Mouse (Mus musculus) heart, embryonic 11.5 days (tissue): ENCODE measurements at regions not wholly inside any gene's neighbourhood (a gene's known extent, or its start where the extent isn't known, plus 50 kb on each side); places are given as distances from the start of the nearest gene placed in this dataset.

Experiments used
- ATAC-seq: fragments of 200-750 bp; cut with Nextera tagmentation; replicated peaks from 2 replicates; pipeline ENCODE4 v1.8.0; 2017; ENCODE audit warnings: moderate library complexity; ENCODE audit not compliant: insufficient number of reproducible peaks, low FRiP score, low TSS enrichment
- H3K27ac ChIP-seq: fragments of 300-500 bp; sonication (generic); 2 replicates; pipeline ENCODE4 v1.5.1; 2014; ENCODE audit warnings: mild to moderate bottlenecking, low read depth, low read length
- H3K27me3 ChIP-seq: fragments of 300-500 bp; sonication (generic); 2 replicates; pipeline ENCODE4 v1.6.1; 2014; ENCODE audit warnings: mild to moderate bottlenecking, low read length, mixed read lengths; ENCODE audit not compliant: control insufficient read depth, insufficient read depth
- H3K36me3 ChIP-seq: fragments of 300-500 bp; sonication (generic); 2 replicates; pipeline ENCODE4 v1.6.1; 2014; ENCODE audit warnings: mild to moderate bottlenecking, low read length, moderate library complexity, mixed read lengths; ENCODE audit not compliant: control insufficient read depth, insufficient read depth
- H3K4me1 ChIP-seq: fragments of 300-500 bp; sonication (generic); 2 replicates; pipeline ENCODE4 v1.6.1; 2014; ENCODE audit warnings: low read length; ENCODE audit not compliant: control insufficient read depth, insufficient read depth
- H3K4me2 ChIP-seq: fragments of 300-500 bp; sonication (generic); 2 replicates; pipeline ENCODE4 v1.6.1; 2014; ENCODE audit warnings: mild to moderate bottlenecking, moderate library complexity
- H3K4me3 ChIP-seq: fragments of 300-500 bp; sonication (generic); 2 replicates; pipeline ENCODE4 v1.5.1; 2014; ENCODE audit warnings: low read depth, low read length
- H3K9ac ChIP-seq: fragments of 300-500 bp; sonication (generic); 2 replicates; pipeline ENCODE4 v1.6.1; 2014; ENCODE audit warnings: mild to moderate bottlenecking, low read depth, low read length, moderate library complexity
- H3K9me3 ChIP-seq: fragments of 300-500 bp; sonication (generic); replicated peaks from 2 replicates; pipeline ENCODE4 v1.6.1; 2016; ENCODE audit warnings: low read length; ENCODE audit not compliant: control insufficient read depth
- WGBS: fragments of 180-500 bp; shearing (Covaris S2); extraction: QIAGEN DNeasy Blood & Tissue Kit; methylation state at CpG from one replicate; pipeline ENCODE4 v1.1.7; 2014; ENCODE audit not compliant: insufficient replicate concordance; 5-methylcytosine and 5-hydroxymethylcytosine counted together

- Histone ChIP-seq H3K27me3 (no peaks in the 10 kb centered on the region), H3K4me1 (no peaks in the 10 kb centered on the region), H3K4me2 (no peak overlapping the region), H3K9me3 (no peaks in the 10 kb centered on the region), H3K27ac (no peak overlapping the region), H3K9ac (no peak overlapping the region), H3K36me3 (no peaks in the 10 kb centered on the region), H3K4me3 (no peak overlapping the region)
- 35% methylated on average over 9 of the region's 9 CpGs for WGBS
- ATAC-seq: no peak
Observed at GRCm38 (mm10) chr10:96535461-96535860, 81.3 kb upstream of the Btg1 start.

GRCm38 (mm10) chr10:96540828-96541227 is 76.0 kb upstream of the Btg1 start:
- Histone ChIP-seq H3K4me3 (no peak overlapping the region), H3K4me1 (no peaks in the 10 kb centered on the region), H3K4me2 (no peak overlapping the region), H3K9ac (no peak overlapping the region), H3K27me3 (no peaks in the 10 kb centered on the region), H3K9me3 (no peaks in the 10 kb centered on the region), H3K36me3 (no peaks in the 10 kb centered on the region), H3K27ac (no peak overlapping the region)
- 97% methylated on average over 2 of the region's 2 CpGs for WGBS
- ATAC-seq: no peak

GRCm38 (mm10) chr10:96545312-96545711 is 71.5 kb upstream of the Btg1 start:
- Histone ChIP-seq H3K4me1 (no peaks in the 10 kb centered on the region; the same call in 1 of the 2 replicates), H3K36me3 (no peaks in the 10 kb centered on the region), H3K9ac (no peak overlapping the region), H3K27me3 (no peaks in the 10 kb centered on the region), H3K27ac (no peak overlapping the region), H3K9me3 (no peaks in the 10 kb centered on the region), H3K4me2 (no peak overlapping the region), H3K4me3 (no peak overlapping the region)
- WGBS: 78% methylated on average over 6 of the region's 6 CpGs
- no peak for ATAC-seq

DNA sequence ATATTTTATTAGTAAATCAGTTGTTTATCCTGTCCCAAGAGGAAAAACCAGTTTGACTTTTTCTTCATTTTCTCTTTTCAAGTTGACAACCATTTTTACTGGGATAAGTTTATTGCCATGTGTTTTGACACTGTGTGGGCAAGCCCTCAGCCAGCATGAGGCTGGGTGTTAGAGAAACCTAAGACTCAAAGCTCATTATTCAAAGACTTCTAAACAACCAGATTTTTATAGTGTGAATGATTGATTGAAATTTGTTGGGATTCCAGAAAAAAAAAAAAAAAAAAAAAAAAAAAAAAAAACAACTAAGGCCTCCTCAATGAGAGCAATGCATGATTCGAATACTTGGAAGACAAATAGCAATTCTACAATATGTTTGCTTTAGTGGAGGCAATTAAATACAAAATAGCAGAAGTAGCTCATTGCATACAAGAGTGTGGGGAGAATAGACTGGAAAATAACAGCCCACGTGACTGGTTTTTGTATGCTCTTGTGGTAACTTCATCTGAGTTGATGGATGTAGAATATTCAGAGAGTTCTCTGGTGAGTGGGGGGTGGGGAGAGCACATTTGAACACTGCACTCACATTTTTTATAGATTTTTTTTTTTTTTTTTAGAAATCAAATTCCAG is 70.9 kb upstream of the Btg1 start:
- H3K4me3 ChIP-seq: no peak overlapping the region
- H3K27me3 ChIP-seq: no peaks in the 10 kb centered on the region
- H3K9ac ChIP-seq: no peak overlapping the region
- H3K9me3 ChIP-seq: no peaks in the 10 kb centered on the region
- 76% methylated on average over 2 of the region's 2 CpGs for WGBS
- no peak overlapping the region for H3K4me2 ChIP-seq
- no peak overlapping the region for H3K27ac ChIP-seq
- no peak for ATAC-seq
- H3K36me3 ChIP-seq: no peaks in the 10 kb centered on the region
- H3K4me1 ChIP-seq: no peaks in the 10 kb centered on the region; the same call in 1 of the 2 replicates

DNA sequence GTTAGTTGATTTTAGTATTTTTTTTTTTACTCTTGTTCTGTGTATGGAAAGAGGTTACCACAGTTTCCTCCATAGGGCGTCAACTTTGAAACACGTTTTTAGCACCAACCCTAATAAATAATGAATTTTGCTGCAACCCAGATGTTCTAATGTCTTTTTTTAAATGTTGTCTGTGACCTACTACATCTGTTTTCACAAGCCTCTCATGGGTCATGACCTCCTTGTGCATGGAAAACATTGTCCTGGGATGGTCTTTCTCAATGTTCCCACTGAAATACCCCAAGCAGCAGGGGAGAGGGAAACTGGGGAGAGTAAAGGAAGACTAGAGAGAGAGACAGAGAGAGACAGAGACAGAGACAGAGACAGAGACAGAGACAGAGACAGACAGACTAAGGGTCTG is 67.2 kb upstream of the Btg1 start:
- Histone ChIP-seq H3K4me1 (no peaks in the 10 kb centered on the region; the same call in 1 of the 2 replicates), H3K9ac (no peak overlapping the region), H3K4me2 (no peak overlapping the region), H3K9me3 (no peaks in the 10 kb centered on the region), H3K4me3 (no peak overlapping the region), H3K27ac (no peak overlapping the region), H3K36me3 (no peaks in the 10 kb centered on the region), H3K27me3 (no peaks in the 10 kb centered on the region)
- no peak for ATAC-seq
- 63% methylated on average over 2 of the region's 2 CpGs for WGBS

GRCm38 (mm10) chr10:96550266-96550665 is 66.5 kb upstream of the Btg1 start:
- Histone ChIP-seq H3K27me3 (no peaks in the 10 kb centered on the region), H3K4me3 (no peak overlapping the region), H3K27ac (no peak overlapping the region), H3K4me2 (no peak overlapping the region), H3K9ac (no peak overlapping the region), H3K36me3 (no peaks in the 10 kb centered on the region), H3K9me3 (no peaks in the 10 kb centered on the region), H3K4me1 (no peaks in the 10 kb centered on the region; the same call in 1 of the 2 replicates)
- ATAC-seq: no peak
- 61% methylated on average over 4 of the region's 4 CpGs for WGBS

DNA sequence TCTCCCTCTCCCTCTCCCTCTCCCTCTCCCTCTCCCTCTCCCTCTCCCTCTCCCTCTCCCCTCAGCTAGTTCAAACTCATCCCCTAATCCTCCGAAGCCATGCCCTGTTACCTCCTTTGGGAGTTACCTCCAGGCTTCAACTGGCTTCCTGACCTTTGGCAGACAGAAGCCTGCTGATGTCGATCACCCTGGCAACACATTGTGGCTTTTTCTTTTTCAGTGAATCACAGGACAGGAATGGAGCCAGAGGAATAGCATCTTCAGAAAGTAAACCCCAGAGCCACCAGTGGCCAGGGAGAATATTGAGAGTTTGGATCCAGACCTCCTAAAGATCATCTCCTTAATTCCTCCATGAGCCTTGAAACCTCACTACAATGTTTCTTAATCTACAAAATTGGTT is 59.5 kb upstream of the Btg1 start:
- WGBS: 60% methylated on average over 2 of the region's 2 CpGs
- H3K27me3 ChIP-seq: no peaks in the 10 kb centered on the region
- H3K36me3 ChIP-seq: no peaks in the 10 kb centered on the region
- H3K4me3 ChIP-seq: no peak overlapping the region
- ATAC-seq: no peak
- H3K9ac ChIP-seq: no peak overlapping the region
- no peak overlapping the region for H3K27ac ChIP-seq
- no peaks in the 10 kb centered on the region for H3K4me1 ChIP-seq
- no peaks in the 10 kb centered on the region for H3K9me3 ChIP-seq
- H3K4me2 ChIP-seq: no peak overlapping the region

DNA sequence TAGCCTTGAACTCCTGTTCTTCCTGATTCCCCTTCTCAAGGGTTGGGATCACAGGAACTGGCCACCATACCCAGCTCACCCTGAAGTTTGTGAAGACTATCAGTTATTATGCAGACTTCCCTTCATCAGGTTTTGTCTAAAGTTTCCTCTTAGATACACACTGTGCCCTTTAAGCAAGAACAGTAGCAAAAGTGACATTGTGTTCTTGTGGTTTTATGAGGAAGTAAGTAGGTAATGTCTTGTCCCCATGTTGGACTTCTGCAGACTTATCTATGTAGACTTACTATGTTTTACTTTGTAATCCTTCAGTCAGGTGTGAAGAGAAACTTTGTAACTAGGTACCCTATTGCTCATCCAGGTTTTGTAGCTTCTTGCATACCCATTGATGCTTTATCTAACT is 51.5 kb upstream of the Btg1 start:
- Histone ChIP-seq H3K36me3 (no peaks in the 10 kb centered on the region), H3K4me2 (no peak overlapping the region), H3K27me3 (no peaks in the 10 kb centered on the region), H3K4me1 (no peaks in the 10 kb centered on the region), H3K9me3 (no peaks in the 10 kb centered on the region; the same call in 1 of the 2 replicates), H3K4me3 (no peak overlapping the region), H3K27ac (no peak overlapping the region), H3K9ac (no peak overlapping the region)
- ATAC-seq: no peak
